Mouse (Mus musculus): ENCODE results near the gene Nes. TPM values are rescaled to one million over a fixed set of nuclear protein-coding genes. Genes with fewer than 3 reads are reported as not detected.
A peak's percentile ranks its signal among the peaks of the same experiment; 100 is the strongest.

The Nes gene
- polyA plus RNA-seq, 1 experiment from 2014 or later: 31.8 TPM

DNA sequence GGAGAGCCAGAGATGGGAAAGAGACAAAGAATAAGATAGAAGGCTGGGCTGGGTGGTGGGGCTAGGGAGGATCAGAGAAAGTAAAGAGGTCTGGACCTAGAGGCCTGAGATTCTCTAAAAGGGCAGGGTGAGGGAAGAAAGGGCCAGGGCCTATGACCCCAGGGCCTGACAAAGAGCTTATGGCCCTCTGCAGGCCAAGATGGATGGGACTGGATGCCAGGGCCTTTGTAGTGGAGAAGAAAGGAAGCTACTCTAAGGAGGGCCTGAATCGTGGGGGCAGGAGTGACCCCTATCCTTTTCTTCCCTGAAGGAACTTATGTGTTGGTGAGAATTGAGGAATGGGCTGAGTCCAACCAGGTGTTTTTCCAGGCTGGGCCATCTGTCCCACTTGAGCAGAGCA lies 12.8 kb upstream of the Nes start:
- ATAC-seq (ENCODE audit: low FRiP score, low read depth): no peak
- H3K4me3 ChIP-seq: no peak overlapping the region
- H3K4me2 ChIP-seq: no peak overlapping the region
- peaks cover 12% of the 10 kb centered on the region for H3K4me1 ChIP-seq (replicated peaks)
- H3K9ac ChIP-seq: no peak overlapping the region
- 5% methylated on average over 1 of the region's 1 CpGs for WGBS
- H3K9me3 ChIP-seq: no peaks in the 10 kb centered on the region
- H3K27me3 ChIP-seq: no peaks in the 10 kb centered on the region
- H3K27ac ChIP-seq (replicated peaks): no peak overlapping the region
- no peaks in the 10 kb centered on the region for H3K36me3 ChIP-seq

DNA sequence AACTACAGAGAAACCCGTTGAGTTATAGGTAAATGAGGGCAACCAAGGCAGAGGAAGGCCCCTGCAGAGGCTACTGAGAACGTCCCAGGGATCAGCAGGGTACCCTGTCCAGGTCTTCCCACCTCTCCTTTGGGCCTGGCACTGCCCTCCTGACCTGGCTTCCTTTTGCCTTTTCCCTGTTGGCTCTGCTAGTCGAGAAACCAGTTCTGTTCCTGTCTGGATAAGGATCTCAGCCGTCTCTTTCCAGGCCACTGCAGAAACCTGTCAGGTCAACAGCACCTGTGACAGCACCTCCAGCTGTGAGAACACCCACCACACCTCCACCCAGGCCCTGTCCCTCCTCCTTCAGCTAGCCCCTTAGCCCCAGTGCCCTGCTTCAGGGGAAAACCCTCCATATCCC lies 12.4 kb upstream of the Nes start:
- Histone ChIP-seq H3K4me2 (no peak overlapping the region), H3K9me3 (no peaks in the 10 kb centered on the region), H3K4me3 (no peak overlapping the region), H3K27me3 (no peaks in the 10 kb centered on the region), H3K27ac (replicated peaks) (no peak overlapping the region), H3K9ac (no peak overlapping the region), H3K36me3 (no peaks in the 10 kb centered on the region), H3K4me1 (replicated peaks) (peaks cover 11% of the 10 kb centered on the region)
- WGBS: 20% methylated on average over 4 of the region's 4 CpGs
- ATAC-seq (ENCODE audit: low FRiP score, low read depth): no peak

DNA sequence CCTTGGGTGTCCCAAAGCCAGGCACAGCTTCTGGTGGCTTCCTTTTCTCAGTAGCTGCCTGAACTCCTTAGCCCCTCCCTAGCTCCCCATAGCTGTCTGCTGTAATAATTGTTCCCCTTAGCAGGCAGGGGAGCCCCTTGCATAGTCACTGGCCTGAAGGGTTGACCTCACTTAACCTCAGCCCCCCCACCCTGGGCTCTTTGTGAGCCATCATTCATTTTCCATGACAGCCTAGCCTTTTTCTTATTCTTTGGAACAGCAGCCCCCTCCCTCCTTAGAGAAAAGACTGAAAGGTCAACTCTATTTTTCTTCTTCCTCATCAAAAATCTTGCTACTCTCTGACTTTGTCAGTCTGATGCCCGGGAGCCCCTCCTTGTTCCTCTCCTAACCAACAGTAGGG lies 11.9 kb upstream of the Nes start:
- Histone ChIP-seq H3K4me1 (replicated peaks) (peaks cover 11% of the 10 kb centered on the region), H3K4me3 (no peak overlapping the region), H3K27me3 (no peaks in the 10 kb centered on the region), H3K9ac (no peak overlapping the region), H3K4me2 (no peak overlapping the region), H3K36me3 (no peaks in the 10 kb centered on the region), H3K27ac (replicated peaks) (no peak overlapping the region), H3K9me3 (no peaks in the 10 kb centered on the region)
- 24% methylated on average over 1 of the region's 1 CpGs for WGBS
- no peak for ATAC-seq (ENCODE audit: low FRiP score, low read depth)

DNA sequence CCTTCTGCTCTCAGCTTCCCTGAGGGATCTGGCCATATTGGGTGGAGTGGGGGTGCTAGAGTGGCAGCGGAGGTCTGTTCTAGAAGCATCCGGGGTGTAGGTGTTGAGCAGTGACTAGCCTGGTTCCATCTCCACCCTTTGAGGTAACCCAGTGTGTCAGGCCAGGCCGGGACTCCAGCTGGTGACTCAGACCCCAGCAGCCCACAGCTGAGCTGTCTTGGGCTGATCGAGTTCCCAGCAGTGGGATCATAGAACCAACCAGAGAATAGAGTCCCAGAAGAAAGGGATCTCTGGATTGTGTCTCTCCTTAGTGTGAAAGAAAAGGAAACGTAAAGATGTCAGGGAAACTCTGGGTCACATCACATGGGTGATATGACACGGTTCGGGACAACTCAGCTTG lies 11.5 kb upstream of the Nes start:
- no peaks in the 10 kb centered on the region for H3K36me3 ChIP-seq
- H3K27me3 ChIP-seq: no peaks in the 10 kb centered on the region
- H3K4me1 ChIP-seq (replicated peaks): peaks cover 11% of the 10 kb centered on the region
- 32% methylated on average over 7 of the region's 7 CpGs for WGBS
- no peak overlapping the region for H3K9ac ChIP-seq
- no peak for ATAC-seq (ENCODE audit: low FRiP score, low read depth)
- H3K9me3 ChIP-seq: no peaks in the 10 kb centered on the region
- no peak overlapping the region for H3K27ac ChIP-seq (replicated peaks)
- H3K4me2 ChIP-seq: no peak overlapping the region
- H3K4me3 ChIP-seq: no peak overlapping the region

DNA sequence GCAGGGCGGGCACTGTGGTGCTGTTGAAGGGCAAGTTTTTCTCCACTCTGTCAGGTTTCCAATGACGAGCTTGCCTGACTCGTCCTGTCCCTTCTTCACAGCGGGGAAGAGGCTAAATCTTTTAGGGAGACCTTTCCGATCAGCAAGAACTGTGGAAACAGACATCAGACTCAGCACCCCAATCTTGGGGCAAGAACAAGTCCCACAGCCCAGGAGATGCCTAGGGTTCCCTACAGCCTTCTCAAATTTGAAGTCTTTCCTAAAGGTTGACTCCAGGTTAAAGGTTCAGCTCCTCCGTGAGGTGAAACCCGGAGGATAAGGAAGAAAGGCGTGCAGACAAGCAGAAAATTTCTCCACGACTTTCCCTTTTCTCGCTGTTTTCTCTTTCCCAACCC lies 10.7 kb upstream of the Nes start:
- ATAC-seq (ENCODE audit: low FRiP score, low read depth): no peak
- Histone ChIP-seq H3K4me3 (peak overlapping the region; percentile 46), H3K9me3 (no peaks in the 10 kb centered on the region), H3K4me1 (replicated peaks) (peaks cover 11% of the 10 kb centered on the region), H3K9ac (peak overlapping the region; percentile 62; the same call in 1 of the 2 replicates), H3K4me2 (peak overlapping the region; percentile 86), H3K27me3 (no peaks in the 10 kb centered on the region), H3K36me3 (no peaks in the 10 kb centered on the region), H3K27ac (replicated peaks) (peak overlapping the region; percentile 86)
- WGBS: 3% methylated on average over 10 of the region's 10 CpGs

DNA sequence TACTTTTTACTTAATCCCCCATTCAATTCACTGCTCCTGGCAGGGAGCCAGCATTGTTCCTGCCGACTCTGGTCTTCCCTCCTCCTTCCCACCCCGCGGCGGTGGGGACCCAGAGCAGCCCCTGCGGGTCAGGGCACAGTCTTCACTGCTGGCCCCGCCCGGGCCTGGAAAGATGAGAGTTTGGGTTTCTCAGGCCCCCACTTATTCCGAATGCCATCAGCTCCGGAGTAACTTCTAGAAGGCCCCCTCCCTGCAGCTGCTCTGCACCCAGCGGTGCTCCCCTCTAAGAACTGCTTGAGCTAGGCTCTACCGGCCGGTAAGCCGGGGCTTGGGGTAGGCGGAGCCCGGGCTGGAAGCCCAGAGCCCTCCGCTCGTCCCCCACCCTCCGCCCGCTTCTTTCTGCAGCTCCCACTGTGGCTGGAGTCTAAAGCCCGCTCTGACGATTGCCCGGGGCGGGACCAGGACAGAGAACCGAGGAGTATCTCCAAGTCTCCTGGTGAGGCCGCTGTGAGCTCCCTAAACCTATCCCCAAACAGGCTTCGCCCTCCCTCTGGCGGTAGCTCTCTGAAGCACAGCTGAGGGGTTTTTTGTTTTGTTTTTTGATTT lies 10.2 kb upstream of the Nes start:
- no peaks in the 10 kb centered on the region for H3K27me3 ChIP-seq
- peaks cover 11% of the 10 kb centered on the region for H3K4me1 ChIP-seq (replicated peaks)
- ATAC-seq (ENCODE audit: low FRiP score, low read depth): peak; percentile 97
- peak overlapping the region; percentile 86 for H3K27ac ChIP-seq (replicated peaks)
- H3K4me3 ChIP-seq: peak overlapping the region; percentile 46
- no peaks in the 10 kb centered on the region for H3K36me3 ChIP-seq
- H3K9ac ChIP-seq: peak overlapping the region; percentile 62
- H3K4me2 ChIP-seq: peak overlapping the region; percentile 86
- 1% methylated on average over 27 of the region's 27 CpGs for WGBS
- no peaks in the 10 kb centered on the region for H3K9me3 ChIP-seq

DNA sequence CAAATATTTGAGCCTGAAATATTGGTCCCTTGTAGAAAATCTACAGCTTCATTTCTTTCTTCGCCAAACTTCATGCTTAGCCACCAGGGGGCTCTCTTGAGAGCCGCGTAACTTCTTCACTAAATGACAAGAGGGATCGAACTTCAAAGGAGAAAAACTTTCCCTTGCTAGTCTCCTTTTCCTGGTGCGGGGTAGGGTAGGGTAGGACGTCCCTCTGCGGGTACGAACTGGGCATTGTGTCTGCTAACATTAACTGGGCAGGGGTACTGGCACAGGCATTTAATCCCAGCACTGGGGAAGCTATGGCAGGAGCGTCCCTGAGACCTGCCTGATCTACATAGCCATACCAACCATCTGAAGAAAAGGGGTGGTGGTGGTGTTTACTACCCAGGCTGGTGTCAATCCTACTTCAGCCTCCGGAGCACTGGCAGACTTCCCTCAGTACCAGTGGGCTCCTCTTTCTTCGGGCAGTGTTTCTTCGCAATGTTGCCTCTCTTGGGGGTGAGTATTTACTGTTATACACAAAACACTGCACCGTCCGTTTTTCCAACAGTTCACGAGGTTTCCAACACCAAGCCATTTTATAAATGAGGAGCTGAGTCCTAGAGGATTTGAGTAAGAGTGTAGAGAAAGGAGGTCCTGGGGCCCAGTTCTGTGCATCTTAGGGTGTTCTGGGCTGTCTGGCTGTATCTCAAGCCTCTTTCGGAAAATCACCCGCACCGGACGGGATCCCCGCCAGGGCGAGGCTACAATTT lies 517 bp upstream of the Nes start:
- Histone ChIP-seq H3K9ac (no peak overlapping the region; the same call in 1 of the 2 replicates), H3K9me3 (no peaks in the 10 kb centered on the region)

DNA sequence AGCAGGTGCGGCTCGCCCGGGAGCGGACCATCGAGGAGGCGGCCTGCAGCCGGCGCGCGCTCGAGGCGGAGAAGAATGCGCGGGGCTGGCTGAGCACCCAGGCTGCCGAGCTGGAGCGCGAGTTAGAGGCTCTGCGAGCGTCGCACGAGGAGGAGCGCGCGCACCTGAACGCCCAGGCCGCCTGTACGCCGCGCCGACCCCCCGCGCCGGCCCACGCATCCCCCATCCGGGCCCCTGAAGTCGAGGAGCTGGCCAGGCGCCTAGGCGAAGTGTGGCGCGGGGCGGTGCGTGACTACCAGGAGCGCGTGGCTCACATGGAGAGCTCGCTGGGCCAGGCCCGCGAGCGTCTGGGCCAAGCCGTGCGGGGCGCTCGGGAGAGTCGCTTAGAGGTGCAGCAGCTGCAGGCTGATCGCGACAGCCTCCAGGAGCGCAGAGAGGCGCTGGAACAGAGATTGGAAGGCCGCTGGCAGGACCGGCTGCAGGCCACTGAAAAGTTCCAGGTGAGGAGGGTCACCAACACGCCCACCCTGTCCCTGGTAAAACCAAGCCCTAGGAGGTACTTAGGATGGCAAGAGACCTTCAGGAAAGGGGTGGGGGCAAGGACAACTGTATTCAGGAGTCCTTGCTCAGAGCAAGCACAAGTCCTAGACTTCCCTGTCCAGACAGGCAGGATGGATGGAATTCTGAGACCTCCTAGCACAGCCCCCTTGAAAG lies 768 bp downstream of the Nes start:
- H3K4me2 ChIP-seq: peak overlapping the region; percentile 88
- H3K27me3 ChIP-seq: no peaks in the 10 kb centered on the region
- peak overlapping the region; percentile 67 for H3K27ac ChIP-seq (replicated peaks)
- no peaks in the 10 kb centered on the region for H3K36me3 ChIP-seq
- ATAC-seq (ENCODE audit: low FRiP score, low read depth): peak; percentile 1; the same call in 1 of the 2 replicates
- H3K4me3 ChIP-seq: peak overlapping the region; percentile 57
- WGBS: under 1% methylated on average over 55 of the region's 60 CpGs
- no peaks in the 10 kb centered on the region for H3K9me3 ChIP-seq
- peaks cover 48% of the 10 kb centered on the region for H3K4me1 ChIP-seq (replicated peaks)
- peak overlapping the region; percentile 59 for H3K9ac ChIP-seq

More for the DNA sequence above, 517 bp upstream of the Nes start:
- Histone ChIP-seq H3K27me3 (no peaks in the 10 kb centered on the region), H3K27ac (replicated peaks) (peak overlapping the region; percentile 60), H3K4me2 (peak overlapping the region; percentile 88), H3K36me3 (no peaks in the 10 kb centered on the region), H3K4me3 (peak overlapping the region; percentile 57), H3K4me1 (replicated peaks) (peaks cover 48% of the 10 kb centered on the region)
- ATAC-seq (ENCODE audit: low FRiP score, low read depth): no peak
- under 1% methylated on average over 21 of the region's 21 CpGs for WGBS

DNA sequence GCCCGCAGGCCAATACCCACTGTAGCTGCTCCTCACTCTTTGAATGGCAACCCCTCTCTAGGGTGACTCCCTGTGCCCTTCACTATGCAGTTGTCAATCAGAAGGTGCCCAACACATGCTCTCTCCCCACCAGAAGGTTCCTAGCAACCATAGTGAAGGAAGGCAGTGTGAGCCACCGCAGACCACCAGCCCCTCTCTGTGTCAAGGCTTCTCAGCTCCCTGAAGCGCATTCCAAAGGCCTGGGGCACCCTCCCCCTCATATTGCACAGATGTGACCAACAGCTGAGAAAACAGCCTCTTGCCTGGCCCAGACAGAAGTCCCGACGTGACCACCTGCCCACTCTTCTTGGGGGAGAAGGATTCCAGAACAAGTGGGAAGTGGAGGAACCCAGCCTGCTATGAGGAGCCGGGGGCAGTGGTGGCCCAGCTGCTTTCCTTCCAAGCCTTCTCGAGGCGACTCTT lies 1.4 kb downstream of the Nes start:
- Histone ChIP-seq H3K4me1 (replicated peaks) (peaks cover 48% of the 10 kb centered on the region), H3K9me3 (no peaks in the 10 kb centered on the region), H3K27ac (replicated peaks) (peak overlapping the region; percentile 67), H3K4me2 (peak overlapping the region; percentile 88), H3K27me3 (no peaks in the 10 kb centered on the region), H3K9ac (peak overlapping the region; percentile 59), H3K36me3 (no peaks in the 10 kb centered on the region), H3K4me3 (peak overlapping the region; percentile 57)
- 8% methylated on average over 8 of the region's 8 CpGs for WGBS
- peak; percentile 37 for ATAC-seq (ENCODE audit: low FRiP score, low read depth)

DNA sequence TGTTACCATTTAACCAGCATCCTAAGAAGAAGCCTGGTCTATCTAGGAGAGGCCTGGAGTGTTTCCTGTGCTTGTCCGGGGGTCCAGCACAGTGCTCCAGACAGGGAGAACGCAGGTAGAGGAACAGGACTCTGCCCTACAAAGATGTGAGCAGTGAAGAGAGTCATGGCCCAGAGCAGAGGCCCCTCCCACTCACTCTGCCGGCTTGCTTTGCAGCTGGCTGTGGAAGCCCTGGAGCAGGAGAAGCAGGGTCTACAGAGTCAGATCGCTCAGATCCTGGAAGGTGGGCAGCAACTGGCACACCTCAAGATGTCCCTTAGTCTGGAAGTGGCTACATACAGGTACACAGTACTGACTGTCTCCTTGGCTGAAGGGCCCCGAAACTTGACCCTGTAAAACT lies 1.9 kb downstream of the Nes start:
- no peaks in the 10 kb centered on the region for H3K36me3 ChIP-seq
- ATAC-seq (ENCODE audit: low FRiP score, low read depth): no peak
- 13% methylated on average over 5 of the region's 5 CpGs for WGBS

DNA sequence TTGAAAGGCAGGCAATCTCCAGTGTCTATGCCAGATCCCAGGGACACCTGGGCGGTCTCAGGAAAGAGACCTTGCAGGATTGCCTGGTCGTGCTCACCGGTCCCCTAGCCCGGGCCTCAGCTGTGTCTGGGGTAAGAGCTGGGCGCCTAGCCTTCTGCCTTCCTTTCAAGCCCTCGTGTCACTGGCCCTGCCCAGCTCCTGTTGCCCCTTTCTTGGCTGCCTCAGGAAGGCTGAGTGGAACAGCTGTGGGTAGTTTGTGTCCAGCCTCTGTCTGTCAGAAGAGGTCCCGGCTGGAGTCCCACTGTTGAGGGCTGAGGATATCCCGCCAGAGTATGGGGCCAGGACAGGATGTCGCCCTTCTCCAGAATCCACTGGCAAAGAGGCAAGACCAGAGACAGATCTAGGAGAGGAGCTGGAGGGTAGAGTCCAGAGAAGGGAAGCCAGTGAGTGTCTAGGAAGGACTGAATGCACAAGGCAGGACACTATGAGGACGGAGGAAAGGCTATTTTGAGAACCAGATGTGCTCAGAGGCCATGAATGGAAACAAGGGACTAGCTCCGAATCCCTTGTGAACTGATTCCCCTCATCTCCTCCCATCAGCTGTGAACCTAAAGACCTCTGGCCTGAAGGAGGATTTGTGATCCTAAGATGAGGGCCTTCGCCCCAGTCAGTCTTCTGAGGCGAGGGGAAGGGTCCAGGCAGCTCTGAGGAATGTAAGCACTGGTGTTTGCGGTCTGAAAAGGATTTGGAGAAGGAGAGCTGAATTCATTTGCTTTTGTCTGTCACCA lies 2.9 kb downstream of the Nes start:
- H3K9ac ChIP-seq: no peak overlapping the region
- ATAC-seq (ENCODE audit: low FRiP score, low read depth): no peak
- peak overlapping the region; percentile 57 for H3K4me3 ChIP-seq
- peak overlapping the region; percentile 75 for H3K27ac ChIP-seq (replicated peaks)
- no peaks in the 10 kb centered on the region for H3K9me3 ChIP-seq
- no peaks in the 10 kb centered on the region for H3K27me3 ChIP-seq
- peaks cover 48% of the 10 kb centered on the region for H3K4me1 ChIP-seq (replicated peaks)
- H3K4me2 ChIP-seq: peak overlapping the region; percentile 88
- no peaks in the 10 kb centered on the region for H3K36me3 ChIP-seq
- 17% methylated on average over 14 of the region's 14 CpGs for WGBS

More for the DNA sequence above, 1.9 kb downstream of the Nes start:
- Histone ChIP-seq H3K27ac (replicated peaks) (peak overlapping the region; percentile 67), H3K9ac (peak overlapping the region; percentile 59), H3K9me3 (no peaks in the 10 kb centered on the region), H3K4me1 (replicated peaks) (peaks cover 48% of the 10 kb centered on the region), H3K4me2 (peak overlapping the region; percentile 88), H3K4me3 (peak overlapping the region; percentile 57), H3K27me3 (no peaks in the 10 kb centered on the region)

All from hindbrain, embryonic 15.5 days (tissue).